Mouse (Mus musculus): ENCODE measurements around the gene Suco.

- TF ChIP-seq CTCF (IDR thresholded peaks at IDR 0.05; ENCODE audit: insufficient read depth, low read depth, low read length) (no peak), POLR2A (IDR thresholded peaks at IDR 0.05; ENCODE audit: insufficient read depth, low read depth, low read length) (no peak)
These were observed 67.5 kb downstream of the Suco start for GRCm38 (mm10) chr1:161808980-161809379.
